Mouse (Mus musculus) heart, adult 2 months (tissue): ENCODE data around the gene Mdfic. TPM values are rescaled to one million over a fixed set of nuclear protein-coding genes. Genes with fewer than 3 reads are reported as not detected.

ENCODE experiments used
- DNase-seq, 2 experiments: peaks; one replicate each; pipeline ENCODE4 v3.0.0; 2021
- H3K27ac ChIP-seq: fragments of 200-600 bp; 2 replicates; pipeline ENCODE4 v1.8.1; 2022
- H3K27me3 ChIP-seq: fragments of 200-500 bp; 2 replicates; pipeline ENCODE4 v1.6.1; 2012; ENCODE audit warnings: mild to moderate bottlenecking, low read length, inconsistent platforms, mixed read lengths; ENCODE audit not compliant: control insufficient read depth, insufficient read depth
- H3K36me3 ChIP-seq: fragments of 200-500 bp; 2 replicates; pipeline ENCODE4 v1.6.1; 2012; ENCODE audit warnings: low read length, inconsistent platforms; ENCODE audit not compliant: control insufficient read depth, insufficient read depth
- H3K4me1 ChIP-seq: fragments of 200-500 bp; 2 replicates; pipeline ENCODE4 v1.6.1; 2011; ENCODE audit warnings: low read length; ENCODE audit not compliant: control insufficient read depth, insufficient read depth
- H3K4me3 ChIP-seq: fragments of 200-600 bp; 2 replicates; pipeline ENCODE4 v1.8.1; 2022
- H3K79me2 ChIP-seq: fragments of 200-500 bp; replicated peaks from 2 replicates; pipeline ENCODE4 v1.6.1; 2012; ENCODE audit warnings: mild to moderate bottlenecking, inconsistent platforms, low read length, moderate library complexity, mixed read lengths; ENCODE audit not compliant: control insufficient read depth, insufficient read depth
- H3K9ac ChIP-seq: fragments of 200-500 bp; 2 replicates; pipeline ENCODE4 v1.6.1; 2012; ENCODE audit warnings: low read depth, mild to moderate bottlenecking, control low read depth, inconsistent platforms, low read length, mixed read lengths
- CTCF ChIP-seq: fragments of 200-600 bp; IDR thresholded peaks from 2 replicates; pipeline ENCODE4 v1.8.1; 2022; ENCODE audit warnings: antibody characterized with exemption, mild to moderate bottlenecking, moderate library complexity
- EP300 ChIP-seq: fragments of 200-500 bp; IDR thresholded peaks from 2 replicates; pipeline ENCODE4 v1.6.1; 2011; ENCODE audit warnings: low read depth, low read length, control low read depth; ENCODE audit not compliant: insufficient read depth
- POLR2A ChIP-seq: fragments of 200-500 bp; IDR thresholded peaks from 2 replicates; pipeline ENCODE4 v1.6.1; 2011; ENCODE audit warnings: mild to moderate bottlenecking, low read depth, low read length, control low read depth; ENCODE audit not compliant: insufficient read depth
- WGBS: fragments of 180-500 bp; shearing (Covaris S2); methylation state at CpG from one replicate; pipeline ENCODE4 v1.1.7; 2018; 5-methylcytosine and 5-hydroxymethylcytosine counted together
- intact Hi-C: fragments of 180-260 bp; cut with DNase I; formaldehyde crosslinking; loops from one replicate; pipeline ENCODE4 v1.15.1; 2025
- polyA plus RNA-seq: library from polyadenylated mRNA; depleted of rRNA; stranded (reverse); fragments of >200 nt; gene quantifications from 2 replicates; pipeline ENCODE4 v1.2.3, GENCODE M21; 2012
- total RNA-seq, 2 experiments: library from RNA; stranded (reverse); gene quantifications; 2 replicates each; pipeline ENCODE4 v1.2.3; 2021

Gene Mdfic
- total and polyA plus RNA-seq, 3 experiments: 5.3 to 15.3 (median 14.5) TPM

GRCm38 (mm10) chr6:15840429-15840828 is 120.0 kb downstream of the Mdfic start:
- no peak overlapping the region for H3K9ac ChIP-seq
- no peak for TF ChIP-seq POLR2A
- TF ChIP-seq CTCF: no peak
- no peak for TF ChIP-seq EP300
- H3K36me3 ChIP-seq: no peaks in the 10 kb centered on the region
- intact Hi-C loops: no loop called here
- no peaks in the 10 kb centered on the region for H3K27me3 ChIP-seq
- H3K79me2 ChIP-seq: no peaks in the 10 kb centered on the region
- DNase-seq: no peak
- no peak overlapping the region for H3K27ac ChIP-seq
- 86% methylated on average over 2 of the region's 2 CpGs for WGBS
- H3K4me1 ChIP-seq: no peaks in the 10 kb centered on the region
- H3K4me3 ChIP-seq: no peak overlapping the region

- Histone ChIP-seq H3K9ac (no peak overlapping the region), H3K4me1 (no peaks in the 10 kb centered on the region), H3K27ac (no peak overlapping the region), H3K79me2 (no peaks in the 10 kb centered on the region), H3K36me3 (no peaks in the 10 kb centered on the region), H3K27me3 (no peaks in the 10 kb centered on the region), H3K4me3 (no peak overlapping the region)
- no peak for TF ChIP-seq EP300
- TF ChIP-seq POLR2A: no peak
- TF ChIP-seq CTCF: no peak
- intact Hi-C loops: no loop called here
- DNase-seq: peak in 1 of 2 experiments; percentile 19
- WGBS: 77% methylated on average over 5 of the region's 5 CpGs
Observed at GRCm38 (mm10) chr6:15841476-15842209, 121.2 kb downstream of the Mdfic start.

- Histone ChIP-seq H3K4me1 (no peaks in the 10 kb centered on the region), H3K9ac (no peak overlapping the region), H3K36me3 (no peaks in the 10 kb centered on the region), H3K27ac (no peak overlapping the region), H3K27me3 (no peaks in the 10 kb centered on the region), H3K79me2 (no peaks in the 10 kb centered on the region), H3K4me3 (no peak overlapping the region)
- no peak for DNase-seq
- TF ChIP-seq EP300 (no peak), POLR2A (no peak), CTCF (no peak)
- WGBS: 93% methylated on average over 3 of the region's 3 CpGs
- intact Hi-C loops: no loop called here
Observed at GRCm38 (mm10) chr6:15843295-15843694, 122.8 kb downstream of the Mdfic start.

- H3K36me3 ChIP-seq: no peaks in the 10 kb centered on the region
- no peaks in the 10 kb centered on the region for H3K4me1 ChIP-seq
- DNase-seq: peak in 1 of 2 experiments; percentile 10
- no peak overlapping the region for H3K27ac ChIP-seq
- 61% methylated on average over 2 of the region's 2 CpGs for WGBS
- no peak overlapping the region for H3K9ac ChIP-seq
- TF ChIP-seq CTCF: no peak
- no peak for TF ChIP-seq EP300
- TF ChIP-seq POLR2A: no peak
- no peaks in the 10 kb centered on the region for H3K79me2 ChIP-seq
- intact Hi-C loops: no loop called here
- no peaks in the 10 kb centered on the region for H3K27me3 ChIP-seq
- H3K4me3 ChIP-seq: no peak overlapping the region
Observed at GRCm38 (mm10) chr6:15845711-15846342, 125.4 kb downstream of the Mdfic start.
